10 mouse cellular contexts compared by ENCODE assay signal in genomic region chr9:65217661-65218060, GRCm38 (mm10). TPM values are rescaled to one million over a fixed set of nuclear protein-coding genes. Genes with fewer than 3 reads are reported as not detected.
DNase-seq lines count a peak whose midpoint lies in the region; ATAC-seq and TF ChIP-seq lines count a peak whose summit lies in the region.
"Had no signal": no experiment of that assay in that cellular context is flagged by ENCODE, and none has a peak within 500 bp of the region (broad histone marks: within the 10 kb centered on the region; RNA-seq: fewer than 3 reads in every experiment).

No protein-coding gene starts in this region.

- no peaks in the 10 kb centered on the region for H3K36me3 ChIP-seq in kidney, adult 2 months (ENCODE audit: control insufficient read depth, insufficient read depth, low read length)
- H3K36me3 ChIP-seq in intestine, postnatal 0 days (ENCODE audit: control insufficient read depth, insufficient read depth) = no peaks in the 10 kb centered on the region; the same call in 1 of the 2 replicates
- H3K36me3 ChIP-seq: hindbrain, embryonic 15.5 days had no signal

- TF ChIP-seq CTCF in kidney, adult 2 months (conservative IDR thresholded peaks at IDR 0.05; ENCODE audit: insufficient read depth, insufficient read length, low read depth, low read length) = no peak
- TF ChIP-seq CTCF in bone marrow, adult 2 months (IDR thresholded peaks at IDR 0.05; ENCODE audit: control insufficient read depth, insufficient read depth, low read length) = no peak
- no peak for TF ChIP-seq CTCF in intestine, postnatal 0 days (IDR thresholded peaks at IDR 0.05; ENCODE audit: low read depth)

- WGBS in kidney, adult 2 months = 44% methylated on average over 6 of the region's 6 CpGs
- WGBS in bone marrow, adult 2 months = 15% methylated on average over 6 of the region's 6 CpGs
- 32% methylated on average over 6 of the region's 6 CpGs for WGBS in intestine, postnatal 0 days

- H3K4me3 ChIP-seq in kidney, adult 2 months (ENCODE audit: insufficient read depth, low read depth, low read length) = no peak overlapping the region
- peak overlapping the region; percentile 4 for H3K4me3 ChIP-seq in bone marrow, adult 2 months (replicated peaks; ENCODE audit: control insufficient read depth, low read depth, low read length)
- H3K4me3 ChIP-seq in intestine, postnatal 0 days (ENCODE audit: low read depth, low read length) = no peak overlapping the region
- H3K4me3 ChIP-seq: hindbrain, embryonic 15.5 days had no signal

- peaks cover 15% of the 10 kb centered on the region; the same call in 1 of the 2 replicates for H3K4me1 ChIP-seq in kidney, adult 2 months (ENCODE audit: control insufficient read depth, insufficient read depth, low read length)
- peaks cover 6% of the 10 kb centered on the region for H3K4me1 ChIP-seq in bone marrow, adult 2 months (ENCODE audit: control insufficient read depth, insufficient read depth, low read length)
- H3K4me1 ChIP-seq in intestine, postnatal 0 days (replicated peaks; ENCODE audit: control insufficient read depth, insufficient read depth, low read length) = 0 out of 2 replicates have a peak, but pooled peaks cover 5% of the 10 kb centered on the region

- H3K27ac ChIP-seq in kidney, adult 2 months (ENCODE audit: insufficient read depth, low read depth, low read length) = peak overlapping the region; percentile 65
- H3K27ac ChIP-seq in bone marrow, adult 2 months (ENCODE audit: control insufficient read depth, insufficient read depth, low read depth, low read length, poor library complexity) = peak overlapping the region; percentile 66
- H3K27ac ChIP-seq in intestine, postnatal 0 days (ENCODE audit: low read depth, low read length) = peak overlapping the region; percentile 65
- H3K27ac ChIP-seq: hindbrain, embryonic 15.5 days had no signal

- H3K27me3 ChIP-seq in kidney, adult 2 months (replicated peaks; ENCODE audit: control insufficient read depth, insufficient read depth, low read length) = no peaks in the 10 kb centered on the region
- H3K27me3 ChIP-seq in intestine, postnatal 0 days (replicated peaks; ENCODE audit: control insufficient read depth, insufficient read depth, low read length) = no peaks in the 10 kb centered on the region
- H3K27me3 ChIP-seq: hindbrain, embryonic 15.5 days; Patski had no signal

- DNase-seq in kidney, adult 2 months = peak; percentile 74
- DNase-seq in kidney, postnatal 10 days = no peak
- no peak for DNase-seq in T-cell, adult 2 months (ENCODE audit: low spot score)
- no peak for DNase-seq in cerebellum, adult 18-20 months
- DNase-seq in frontal cortex, postnatal 36 days (ENCODE audit: low spot score in 2 of 2) = no peak

- H3K9me3 ChIP-seq in intestine, postnatal 0 days (ENCODE audit: control insufficient read depth) = no peaks in the 10 kb centered on the region
- H3K9me3 ChIP-seq: hindbrain, embryonic 15.5 days had no signal

- no peak overlapping the region for H3K4me2 ChIP-seq in intestine, postnatal 0 days (replicated peaks; ENCODE audit: low read depth)
- H3K4me2 ChIP-seq: hindbrain, embryonic 15.5 days had no signal

- H3K9ac ChIP-seq in intestine, postnatal 0 days (ENCODE audit: low read depth, low read length) = no peak overlapping the region
- H3K9ac ChIP-seq: hindbrain, embryonic 15.5 days had no signal

- TF ChIP-seq POLR2A in kidney, adult 2 months (IDR thresholded peaks at IDR 0.05; ENCODE audit: low read depth, low read length) = no peak
- TF ChIP-seq POLR2A in bone marrow, adult 2 months (IDR thresholded peaks at IDR 0.05; ENCODE audit: borderline replicate concordance, control insufficient read depth, low read depth, low read length) = no peak

- ATAC-seq in intestine, postnatal 0 days = no peak
- peak; percentile 4 for ATAC-seq in megakaryocyte progenitor cell, adult 5-6 weeks (replicated peaks; ENCODE audit: poor library complexity)
- ATAC-seq: Patski had no signal

RNA-seq across cellular contexts. Expression of gene Parp16, which starts 22.5 kb away (rescaled TPM):
- 11.0 and 11.9 TPM in 2 replicates for polyA plus RNA-seq in kidney, adult 2 months (2012; rRNA removed)
- 4.3 and 7.0 TPM in 2 replicates for polyA plus RNA-seq in bone marrow, adult 2 months (2011; ENCODE audit: insufficient read depth, insufficient read length, low replicate concordance, missing spikeins)
- polyA plus RNA-seq in intestine, postnatal 0 days (2015; fragmentation: Nextera tagmentation; extraction: Ambion mirVana) = 9.9 and 10.5 TPM in 2 replicates
- 3.2 and 3.3 TPM in 2 replicates for total RNA-seq in megakaryocyte progenitor cell, adult 5-6 weeks (2015)
- 2.8 and 3.1 TPM in 2 replicates for total RNA-seq in megakaryocyte progenitor cell, adult 5-6 weeks (2017)

RNA-seq across cellular contexts. Expression of gene Cilp, which starts 47.3 kb away (rescaled TPM):
- polyA plus RNA-seq in kidney, adult 2 months (2012; rRNA removed) = 1.1 and 1.4 TPM in 2 replicates
- 0.40 TPM in 1 of 2 replicates, not detected in the other for polyA plus RNA-seq in bone marrow, adult 2 months (2011; ENCODE audit: insufficient read depth, insufficient read length, low replicate concordance, missing spikeins)
- polyA plus RNA-seq in intestine, postnatal 0 days (2015; fragmentation: Nextera tagmentation; extraction: Ambion mirVana) = 0.43 TPM in 2 replicates
- total RNA-seq in megakaryocyte progenitor cell, adult 5-6 weeks (2015) = not detected in 2 replicates
- total RNA-seq in megakaryocyte progenitor cell, adult 5-6 weeks (2017) = not detected in 2 replicates
- polyA plus RNA-seq: Patski had no signal
